Mouse (Mus musculus) MEL (cell line): ENCODE results near the gene Ttc12. TPM values are rescaled to one million over a fixed set of nuclear protein-coding genes. Genes with fewer than 3 reads are reported as not detected.

ENCODE experiments used
- DNase-seq: peaks from one replicate; pipeline ENCODE4 v3.0.0; 2011; ENCODE audit warnings: low read depth, low spot score
- H3K27ac ChIP-seq: 2 replicates; pipeline ENCODE4 v1.5.1; 2012; ENCODE audit warnings: low read depth, mild to moderate bottlenecking, control low read depth, low read length, moderate library complexity; ENCODE audit not compliant: control insufficient read depth
- H3K27me3 ChIP-seq, 2 experiments: fragments of 150-350 bp in 1 of 2; sonication (generic) in 1 of 2; 2 replicates each; pipeline ENCODE4 v1.6.1; 2012; ENCODE audit warnings: low read length in 2 of 2, mild to moderate bottlenecking in 2 of 2, improper control_type of control experiment in 1 of 2, moderate library complexity in 1 of 2; ENCODE audit not compliant: insufficient read depth in 2 of 2, control insufficient read depth in 1 of 2
- H3K36me3 ChIP-seq, 2 experiments: 2 replicates each; pipeline ENCODE4 v1.6.1; 2012 to 2014; ENCODE audit warnings: low read length in 2 of 2, improper control_type of control experiment in 1 of 2, inconsistent platforms in 1 of 2, mild to moderate bottlenecking in 1 of 2; ENCODE audit not compliant: insufficient read depth in 2 of 2, control insufficient read depth in 1 of 2
- H3K4me1 ChIP-seq, 2 experiments: fragments of 150-350 bp in 1 of 2; sonication (generic) in 1 of 2; 2 replicates each; pipeline ENCODE4 v1.6.1; 2012; ENCODE audit warnings: low read length in 2 of 2, improper control_type of control experiment in 1 of 2, mild to moderate bottlenecking in 1 of 2; ENCODE audit not compliant: insufficient read depth in 2 of 2, control insufficient read depth in 1 of 2
- H3K4me3 ChIP-seq, 2 experiments: fragments of 150-350 bp in 1 of 2; sonication (generic) in 1 of 2; 2 replicates each; pipeline ENCODE4 v1.5.1; 2012; ENCODE audit warnings: low read depth in 2 of 2, low read length in 2 of 2, mild to moderate bottlenecking in 2 of 2, moderate library complexity in 2 of 2, control low read depth in 1 of 2, improper control_type of control experiment in 1 of 2; ENCODE audit not compliant: control insufficient read depth in 1 of 2, insufficient read depth in 1 of 2
- H3K79me2 ChIP-seq: 2 replicates; pipeline ENCODE4 v1.6.1; 2012; ENCODE audit warnings: mild to moderate bottlenecking, low read length, moderate library complexity; ENCODE audit not compliant: control insufficient read depth, poor library complexity, insufficient read depth
- H3K9ac ChIP-seq: 2 replicates; pipeline ENCODE4 v1.6.1; 2012; ENCODE audit warnings: low read depth, mild to moderate bottlenecking, control low read depth, low read length, moderate library complexity; ENCODE audit not compliant: control insufficient read depth, poor library complexity, severe bottlenecking
- H3K9me3 ChIP-seq: fragments of 150-350 bp; sonication (generic); replicated peaks from 2 replicates; pipeline ENCODE4 v1.6.1; 2012; ENCODE audit warnings: mild to moderate bottlenecking, low read length, improper control_type of control experiment, moderate library complexity; ENCODE audit not compliant: insufficient read depth
- BHLHE40 ChIP-seq: IDR thresholded peaks from 2 replicates; pipeline ENCODE4 v1.6.1; 2012; ENCODE audit warnings: low read depth, mild to moderate bottlenecking, inconsistent platforms, low read length, improper control_type of control experiment, borderline replicate concordance
- CHD1 ChIP-seq: IDR thresholded peaks from 2 replicates; pipeline ENCODE4 v1.6.1; 2012; ENCODE audit warnings: low read depth, mild to moderate bottlenecking, inconsistent platforms, low read length, improper control_type of control experiment
- CHD2 ChIP-seq: IDR thresholded peaks from 2 replicates; pipeline ENCODE4 v1.6.1; 2011; ENCODE audit warnings: low read length, improper control_type of control experiment
- CTCF ChIP-seq, 3 experiments: IDR thresholded peaks in 2 of 3; conservative IDR thresholded peaks in 1 of 3; 2 replicates each; pipeline ENCODE4 v1.5.1; 2011 to 2012; ENCODE audit warnings: low read length in 3 of 3, low read depth in 2 of 3, mild to moderate bottlenecking in 2 of 3, improper control_type of control experiment in 1 of 3, inconsistent platforms in 1 of 3, mixed read lengths in 1 of 3, moderate library complexity in 1 of 3; ENCODE audit not compliant: control insufficient read depth in 1 of 3, insufficient read depth in 1 of 3, poor library complexity in 1 of 3, severe bottlenecking in 1 of 3
- ETS1 ChIP-seq: IDR thresholded peaks from 2 replicates; pipeline ENCODE4 v1.6.1; 2012; ENCODE audit warnings: low read depth, mild to moderate bottlenecking, inconsistent platforms, low read length, improper control_type of control experiment, moderate library complexity
- JUND ChIP-seq: IDR thresholded peaks from 2 replicates; pipeline ENCODE4 v1.6.1; 2011; ENCODE audit warnings: low read depth, mild to moderate bottlenecking, improper control_type of control experiment, low read length
- MAX ChIP-seq: IDR thresholded peaks from 2 replicates; pipeline ENCODE4 v1.6.1; 2011; ENCODE audit warnings: low read length, improper control_type of control experiment
- MAZ ChIP-seq: IDR thresholded peaks from 2 replicates; pipeline ENCODE4 v1.6.1; 2012; ENCODE audit warnings: low read depth, mild to moderate bottlenecking, inconsistent platforms, low read length, improper control_type of control experiment
- MEF2A ChIP-seq: IDR thresholded peaks from 2 replicates; pipeline ENCODE4 v1.6.1; 2014; ENCODE audit warnings: low read depth, mild to moderate bottlenecking, inconsistent platforms, low read length, improper control_type of control experiment; ENCODE audit not compliant: poor library complexity, insufficient replicate concordance, severe bottlenecking; ENCODE audit errors: extremely low read depth
- NELFE ChIP-seq: IDR thresholded peaks from 2 replicates; pipeline ENCODE4 v1.6.1; 2011; ENCODE audit warnings: low read depth, low read length, improper control_type of control experiment
- POLR2A ChIP-seq, 2 experiments: IDR thresholded peaks; 2 replicates each; pipeline ENCODE4 v1.6.1; 2011 to 2012; ENCODE audit warnings: low read length in 2 of 2, mild to moderate bottlenecking in 2 of 2, control low read depth in 1 of 2, improper control_type of control experiment in 1 of 2, low read depth in 1 of 2, moderate library complexity in 1 of 2; ENCODE audit not compliant: control insufficient read depth in 1 of 2, insufficient read depth in 1 of 2, poor library complexity in 1 of 2
- POLR2AphosphoS2 ChIP-seq: IDR thresholded peaks from 2 replicates; pipeline ENCODE4 v1.6.1; 2011; ENCODE audit warnings: low read length, improper control_type of control experiment
- RAD21 ChIP-seq: IDR thresholded peaks from 2 replicates; pipeline ENCODE4 v1.6.1; 2011; ENCODE audit warnings: mild to moderate bottlenecking, low read depth, low read length, improper control_type of control experiment
- SIN3A ChIP-seq: IDR thresholded peaks from 2 replicates; pipeline ENCODE4 v1.6.1; 2012; ENCODE audit warnings: low read length, improper control_type of control experiment, inconsistent platforms
- TAL1 ChIP-seq: IDR thresholded peaks from 2 replicates; pipeline ENCODE4 v1.6.1; 2012; ENCODE audit warnings: mild to moderate bottlenecking, inconsistent platforms, low read length, moderate library complexity, mixed read lengths
- TCF12 ChIP-seq: IDR thresholded peaks from 2 replicates; pipeline ENCODE4 v1.6.1; 2014; ENCODE audit warnings: low read depth, mild to moderate bottlenecking, inconsistent platforms, low read length, improper control_type of control experiment, moderate library complexity
- UBTF ChIP-seq: IDR thresholded peaks from 2 replicates; pipeline ENCODE4 v1.6.1; 2012; ENCODE audit warnings: low read depth, mild to moderate bottlenecking, inconsistent platforms, low read length, improper control_type of control experiment, moderate library complexity, borderline replicate concordance; ENCODE audit not compliant: insufficient read depth
- USF1 ChIP-seq: IDR thresholded peaks from 2 replicates; pipeline ENCODE4 v1.6.1; 2014; ENCODE audit warnings: low read depth, mild to moderate bottlenecking, inconsistent platforms, low read length, improper control_type of control experiment, moderate library complexity
- ZC3H11A ChIP-seq: IDR thresholded peaks from 2 replicates; pipeline ENCODE4 v1.6.1; 2012; ENCODE audit warnings: low read depth, mild to moderate bottlenecking, inconsistent platforms, low read length, improper control_type of control experiment
- ZKSCAN1 ChIP-seq: IDR thresholded peaks from 2 replicates; pipeline ENCODE4 v1.6.1; 2012; ENCODE audit warnings: low read depth, mild to moderate bottlenecking, inconsistent platforms, low read length, improper control_type of control experiment, moderate library complexity
- ZMIZ1 ChIP-seq: IDR thresholded peaks from 2 replicates; pipeline ENCODE4 v1.6.1; 2012; ENCODE audit warnings: low read depth, mild to moderate bottlenecking, inconsistent platforms, low read length, improper control_type of control experiment, moderate library complexity
- polyA plus RNA-seq, 2 experiments: library from polyadenylated mRNA; stranded (reverse) in 1 of 2; unstranded in 1 of 2; fragments of >175 nt in 1 of 2; fragments of >200 nt in 1 of 2; gene quantifications; 2 replicates each; pipeline versions ENCODE4 v1.2.1 to v1.2.4; 2012; ENCODE audit warnings: low replicate concordance in 2 of 2, low read depth in 1 of 2; ENCODE audit not compliant: insufficient read length in 2 of 2, insufficient read depth in 1 of 2, missing spikeins in 1 of 2
- total RNA-seq: library from RNA; depleted of rRNA; stranded (reverse); fragments of 300-350 nt; gene quantifications from 2 replicates; pipeline ENCODE4 v1.2.3, GENCODE M21; 2012

Gene Ttc12
- total and polyA plus RNA-seq, 3 experiments = 0.31 to 0.78 TPM; not detected in 1

GRCm38 (mm10) chr9:49529366-49529959 lies 43.4 kb upstream of the Ttc12 start:
- no peaks in the 10 kb centered on the region for H3K4me1 ChIP-seq
- no peak overlapping the region for H3K9ac ChIP-seq
- no peaks in the 10 kb centered on the region for H3K27me3 ChIP-seq
- DNase-seq = no peak
- H3K79me2 ChIP-seq = no peaks in the 10 kb centered on the region
- no peaks in the 10 kb centered on the region for H3K9me3 ChIP-seq
- TF ChIP-seq JUND = no peak
- TF ChIP-seq POLR2AphosphoS2 = no peak
- TF ChIP-seq TAL1 = no peak
- TF ChIP-seq CHD2 = no peak
- TF ChIP-seq, all 39 proteins: peak for 0
- Histone ChIP-seq H3K27ac (no peak overlapping the region), H3K36me3 (no peaks in the 10 kb centered on the region), H3K4me3 (no peak overlapping the region)

GRCm38 (mm10) chr9:49528943-49529342 lies 42.9 kb upstream of the Ttc12 start:
- H3K9ac ChIP-seq = no peak overlapping the region
- H3K4me1 ChIP-seq = no peaks in the 10 kb centered on the region
- H3K79me2 ChIP-seq = no peaks in the 10 kb centered on the region
- H3K27ac ChIP-seq = no peak overlapping the region
- TF ChIP-seq CTCF (IDR thresholded peaks at IDR 0.05 in 2 of 3, conservative IDR thresholded peaks at IDR 0.05 in 1 of 3; ENCODE audit: control insufficient read depth in 1 of 3, insufficient read depth in 1 of 3, low read depth in 2 of 3, low read length in 3 of 3, poor library complexity in 1 of 3, severe bottlenecking in 1 of 3) (peak in 2 of 3 experiments; percentile 11 to 17; a peak in 2 of 6 replicates), ZMIZ1 (no peak)
- no peaks in the 10 kb centered on the region for H3K36me3 ChIP-seq
- no peaks in the 10 kb centered on the region for H3K27me3 ChIP-seq
- H3K4me3 ChIP-seq = no peak overlapping the region
- H3K9me3 ChIP-seq = no peaks in the 10 kb centered on the region
- DNase-seq = no peak

- no peak for TF ChIP-seq NELFE
- no peak for TF ChIP-seq MAX
- TF ChIP-seq MEF2A = no peak
- Histone ChIP-seq H3K4me3 (no peak overlapping the region), H3K27ac (no peak overlapping the region), H3K36me3 (no peaks in the 10 kb centered on the region), H3K9ac (no peak overlapping the region), H3K79me2 (no peaks in the 10 kb centered on the region), H3K4me1 (no peaks in the 10 kb centered on the region), H3K27me3 (no peaks in the 10 kb centered on the region), H3K9me3 (no peaks in the 10 kb centered on the region)
- DNase-seq = no peak
Observed at GRCm38 (mm10) chr9:49528026-49528425, 42.0 kb upstream of the Ttc12 start.

GRCm38 (mm10) chr9:49527340-49527739 lies 41.3 kb upstream of the Ttc12 start:
- Histone ChIP-seq H3K36me3 (no peaks in the 10 kb centered on the region), H3K9ac (no peak overlapping the region), H3K27me3 (no peaks in the 10 kb centered on the region), H3K9me3 (no peaks in the 10 kb centered on the region), H3K79me2 (no peaks in the 10 kb centered on the region), H3K4me3 (no peak overlapping the region), H3K4me1 (no peaks in the 10 kb centered on the region), H3K27ac (no peak overlapping the region)
- DNase-seq = no peak
- TF ChIP-seq ETS1 (no peak), RAD21 (no peak), CHD1 (no peak), TCF12 (no peak), ZKSCAN1 (no peak), UBTF (no peak), SIN3A (no peak), MAZ (no peak), BHLHE40 (no peak), ZC3H11A (no peak), POLR2A (IDR thresholded peaks at IDR 0.05; ENCODE audit: control insufficient read depth in 1 of 2, insufficient read depth in 1 of 2, low read depth in 1 of 2, low read length in 2 of 2, poor library complexity in 1 of 2) (no peak), MAX (no peak), NELFE (no peak), CHD2 (no peak), USF1 (no peak)
